Mouse (Mus musculus) layer of hippocampus, adult 11-12 months (tissue): ENCODE measurements around the gene Acbd3.

Experiments
- DNase-seq: peaks from one replicate; pipeline ENCODE4 v3.0.0; 2022; ENCODE audit warnings: low spot score

Acbd3 gene

DNA sequence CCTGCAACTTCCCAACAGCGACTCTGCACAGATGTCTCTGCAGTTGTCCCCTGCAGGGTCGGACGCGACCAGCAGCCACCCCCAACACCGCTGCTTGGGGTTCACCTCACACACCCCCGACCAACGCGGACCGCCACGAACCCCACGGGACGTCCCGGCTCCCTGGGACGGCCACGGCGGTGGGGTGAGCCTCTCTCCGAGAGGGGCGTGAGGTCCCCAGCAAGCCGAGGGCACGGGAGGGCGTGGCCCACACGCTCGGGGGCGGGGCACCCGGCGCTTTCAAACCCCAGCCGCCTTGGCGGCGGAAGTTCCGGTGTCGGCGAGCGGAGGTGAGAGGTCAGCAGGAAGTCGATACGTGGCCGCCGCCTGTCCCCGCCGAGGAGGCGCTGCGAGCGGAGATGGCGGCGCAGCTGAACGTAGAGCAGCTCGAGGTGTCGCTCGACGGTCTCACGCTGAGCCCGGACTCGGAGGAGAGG, at the start of gene Acbd3:
TSS of gene Acbd3 (plus strand) at position 340 of the 476 bp plus-strand sequence.
- DNase-seq = peak; percentile 90

DNA sequence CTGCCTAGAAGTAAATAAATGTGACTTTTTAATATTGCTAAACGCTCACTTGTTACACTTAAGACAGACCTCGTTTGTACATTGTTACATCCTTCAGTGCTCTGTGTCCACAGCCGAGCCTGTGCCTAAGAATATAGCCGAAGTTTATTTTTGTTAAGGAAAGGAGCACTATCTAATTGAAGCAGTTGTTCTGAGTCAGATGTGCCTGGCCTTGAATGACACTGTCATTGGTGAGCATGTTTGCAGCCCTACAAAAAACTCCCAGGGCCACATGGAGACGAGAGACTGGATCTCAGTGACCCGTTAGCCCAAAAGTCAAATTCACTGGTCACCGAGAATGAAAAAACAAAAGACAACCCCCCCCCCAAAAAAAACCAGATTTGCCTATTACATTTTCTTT, 34.6 kb upstream of the Acbd3 start:
- no peak for DNase-seq

- no peak for DNase-seq
Measured at GRCm38 (mm10) chr1:180696626-180697352, 29.1 kb upstream of the Acbd3 start, which contains the start of gene Mixl1. TSS of gene Mixl1 (minus strand) at chr1:180697034.

GRCm38 (mm10) chr1:180698063-180698462, 27.8 kb upstream of the Acbd3 start:
- no peak for DNase-seq

DNA sequence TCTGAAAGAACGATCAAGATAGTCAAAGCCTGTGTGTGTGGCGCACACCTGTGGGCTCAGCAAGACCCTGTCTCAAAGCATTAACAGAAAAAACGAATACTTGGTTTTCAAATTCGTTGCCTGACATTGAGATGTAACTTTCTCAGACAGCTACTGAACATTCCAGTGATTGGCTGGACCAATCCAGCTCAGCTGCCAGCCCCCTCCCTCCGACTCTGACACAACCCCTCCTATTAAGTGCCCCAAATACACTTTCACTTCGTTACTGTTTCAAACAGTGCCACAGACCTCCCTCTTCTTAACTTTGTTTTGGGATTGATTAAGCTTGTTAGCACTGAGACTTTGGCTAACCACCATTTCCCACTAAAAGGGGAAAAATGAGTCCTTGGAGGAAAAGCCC, 22.4 kb upstream of the Acbd3 start:
- no peak for DNase-seq

GRCm38 (mm10) chr1:180707368-180707767, 18.5 kb upstream of the Acbd3 start:
- DNase-seq = no peak

DNA sequence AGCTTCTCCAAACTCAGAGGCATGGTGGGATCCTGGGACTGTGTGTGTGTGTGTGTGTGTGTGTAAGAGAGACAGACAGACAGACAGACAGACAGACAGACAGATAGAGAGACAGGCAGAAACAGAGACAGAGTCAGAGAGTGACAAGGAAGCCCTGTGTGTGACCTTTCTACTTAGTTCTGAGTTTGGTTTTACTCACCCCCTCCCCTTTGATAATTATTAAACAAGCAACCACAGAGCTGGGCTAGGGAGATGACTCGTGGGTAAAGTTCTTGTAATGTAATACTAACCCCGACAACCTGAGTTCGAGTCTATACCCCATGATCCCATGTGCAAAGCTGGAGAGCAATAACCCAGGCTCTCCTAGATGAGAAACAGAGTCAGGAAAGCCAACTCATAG, 18.0 kb upstream of the Acbd3 start:
- no peak for DNase-seq

DNA sequence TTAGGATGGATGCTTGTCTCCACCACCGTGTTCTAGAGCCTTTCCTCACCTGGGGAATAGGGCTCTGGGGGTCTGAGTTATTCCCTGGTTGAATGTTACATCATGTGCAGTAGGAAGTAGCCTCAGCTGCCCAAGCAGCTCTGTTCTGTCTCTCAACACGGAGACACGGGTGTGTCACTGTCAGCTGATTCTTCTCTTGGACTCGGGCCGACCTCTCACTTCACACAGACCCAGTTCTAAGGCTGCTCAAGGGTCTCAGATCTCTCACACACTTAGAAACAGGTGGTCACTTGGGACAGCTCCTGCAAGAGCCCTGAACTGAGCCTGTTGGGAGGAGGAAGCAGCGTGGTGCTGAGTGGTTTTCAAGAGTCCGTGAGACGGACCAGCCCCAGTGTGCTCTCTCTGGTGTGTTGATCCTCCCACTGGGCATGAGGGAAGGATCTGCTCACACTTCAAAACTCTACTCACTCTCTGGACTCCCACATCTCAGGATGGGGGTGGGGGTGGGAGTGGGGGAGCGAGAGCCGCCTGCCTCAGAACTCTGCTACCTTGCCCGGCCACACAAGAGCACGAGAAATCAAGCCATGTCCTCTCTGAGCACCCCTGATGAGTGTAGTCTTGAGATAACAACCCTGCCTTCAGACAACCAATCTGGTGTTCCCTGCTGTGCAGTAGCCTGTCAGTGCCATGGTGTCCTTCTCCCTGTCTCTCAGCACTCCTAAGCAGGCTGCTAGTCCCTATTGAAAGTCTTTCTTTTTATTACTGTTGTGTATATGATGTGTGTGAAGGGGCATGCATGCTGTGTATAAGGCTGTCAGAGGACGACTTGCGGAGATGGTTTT, 16.7 kb upstream of the Acbd3 start:
- no peak for DNase-seq

- DNase-seq = no peak
Measured at GRCm38 (mm10) chr1:180718756-180719155, 7.1 kb upstream of the Acbd3 start.

GRCm38 (mm10) chr1:180719483-180719882, 6.4 kb upstream of the Acbd3 start:
- no peak for DNase-seq

DNA sequence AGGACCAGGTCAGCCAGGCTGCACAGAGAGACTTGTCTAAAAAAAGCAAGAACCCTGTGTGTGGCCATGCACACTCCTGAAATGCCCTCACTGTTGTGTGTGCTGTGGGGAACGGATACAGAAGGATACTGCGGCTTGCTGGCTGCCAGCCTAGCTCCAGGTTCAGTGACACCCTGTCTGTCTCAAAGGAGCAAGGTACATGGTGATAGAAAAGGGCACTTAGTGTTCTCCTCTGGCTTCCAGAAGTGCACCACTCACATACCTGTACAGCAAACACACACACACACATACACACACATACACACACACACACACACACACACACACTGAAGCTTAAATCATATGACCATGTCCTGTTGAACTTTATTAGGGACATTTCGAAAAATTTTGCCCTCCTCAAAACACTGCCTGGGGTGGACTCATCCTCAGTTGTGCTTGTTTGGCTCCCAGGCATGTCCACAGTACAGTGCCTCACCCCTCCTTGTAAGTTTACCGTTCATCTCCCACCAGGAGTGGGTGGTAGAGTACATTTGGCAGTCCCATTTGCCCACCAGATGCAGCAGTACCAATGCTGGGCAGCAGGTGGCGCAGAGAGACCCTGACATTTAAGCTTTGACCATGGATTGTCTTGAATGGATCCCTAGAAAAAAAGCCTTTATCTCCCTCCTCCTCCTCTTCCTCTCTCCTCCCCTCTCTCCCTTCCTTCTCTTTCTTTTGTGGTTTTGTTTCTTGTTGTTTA, 5.7 kb upstream of the Acbd3 start:
- peak; percentile 84 for DNase-seq

GRCm38 (mm10) chr1:180722608-180723007, 3.2 kb upstream of the Acbd3 start:
- DNase-seq = no peak

- DNase-seq = no peak
Measured at GRCm38 (mm10) chr1:180723701-180724238, 2.1 kb upstream of the Acbd3 start.

GRCm38 (mm10) chr1:180726183-180726582, 340 bp downstream of the Acbd3 start:
- DNase-seq = no peak

- DNase-seq = no peak
Measured at GRCm38 (mm10) chr1:180729231-180729630, 3.4 kb downstream of the Acbd3 start.

DNA sequence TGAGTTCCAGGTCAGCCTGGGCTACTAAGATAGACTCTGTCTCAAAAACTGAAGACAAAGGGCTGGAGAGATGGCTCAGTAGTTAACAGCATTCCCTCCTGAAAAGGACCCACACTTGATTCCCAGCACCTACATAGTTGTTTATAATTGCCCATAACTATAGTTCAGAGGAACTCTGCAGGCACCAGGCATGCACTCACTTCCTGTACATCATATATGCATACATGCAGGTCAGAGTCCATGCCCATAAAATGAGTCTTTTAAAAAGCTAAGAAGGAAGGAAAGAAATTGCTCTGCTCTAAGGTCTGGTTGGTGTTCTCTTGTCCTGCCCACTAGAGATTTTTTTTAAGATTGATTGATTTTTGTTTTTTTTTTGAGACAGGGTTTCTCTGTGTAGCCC, 22.0 kb downstream of the Acbd3 start:
- no peak for DNase-seq

GRCm38 (mm10) chr1:180752115-180752514, 26.3 kb downstream of the Acbd3 start:
- no peak for DNase-seq

DNA sequence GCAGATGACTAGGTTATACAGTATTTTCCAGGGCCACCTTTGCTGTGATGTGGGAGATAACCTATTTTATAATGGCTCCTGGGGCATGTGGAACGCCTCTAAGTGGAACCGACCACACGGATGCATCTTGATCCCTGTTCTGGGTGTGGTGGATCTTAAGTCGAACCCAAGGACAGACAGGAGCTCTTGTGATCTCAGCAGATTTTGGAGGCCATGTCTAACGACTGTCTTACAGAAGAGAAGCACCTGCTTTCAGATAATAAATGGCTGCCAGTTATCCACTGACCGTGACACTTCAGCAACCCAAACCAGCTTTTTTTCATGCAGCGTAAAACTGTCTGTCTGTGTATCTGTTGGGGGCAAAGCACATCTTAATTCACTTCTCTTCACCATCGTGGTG, 28.5 kb downstream of the Acbd3 start:
- DNase-seq = no peak

DNA sequence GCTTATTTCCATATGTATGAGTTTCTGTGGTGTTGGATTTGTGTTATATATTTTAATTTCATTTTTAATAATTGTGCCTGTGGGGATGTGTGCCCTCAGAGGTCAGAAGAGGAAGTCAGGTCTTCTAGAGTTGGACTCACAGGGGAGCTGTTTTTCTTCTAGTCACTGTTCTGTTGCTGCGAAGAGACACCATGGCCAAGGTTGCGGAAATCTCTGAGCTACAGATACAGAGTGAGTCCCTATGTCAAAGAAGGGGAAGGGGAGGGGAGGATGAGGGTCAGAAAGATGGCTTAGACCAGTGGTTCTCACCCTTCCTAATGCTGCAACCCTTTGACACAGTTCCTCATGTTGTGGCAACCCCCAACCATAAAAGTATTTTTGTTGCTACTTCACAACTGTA, 30.9 kb downstream of the Acbd3 start:
- DNase-seq = no peak

DNA sequence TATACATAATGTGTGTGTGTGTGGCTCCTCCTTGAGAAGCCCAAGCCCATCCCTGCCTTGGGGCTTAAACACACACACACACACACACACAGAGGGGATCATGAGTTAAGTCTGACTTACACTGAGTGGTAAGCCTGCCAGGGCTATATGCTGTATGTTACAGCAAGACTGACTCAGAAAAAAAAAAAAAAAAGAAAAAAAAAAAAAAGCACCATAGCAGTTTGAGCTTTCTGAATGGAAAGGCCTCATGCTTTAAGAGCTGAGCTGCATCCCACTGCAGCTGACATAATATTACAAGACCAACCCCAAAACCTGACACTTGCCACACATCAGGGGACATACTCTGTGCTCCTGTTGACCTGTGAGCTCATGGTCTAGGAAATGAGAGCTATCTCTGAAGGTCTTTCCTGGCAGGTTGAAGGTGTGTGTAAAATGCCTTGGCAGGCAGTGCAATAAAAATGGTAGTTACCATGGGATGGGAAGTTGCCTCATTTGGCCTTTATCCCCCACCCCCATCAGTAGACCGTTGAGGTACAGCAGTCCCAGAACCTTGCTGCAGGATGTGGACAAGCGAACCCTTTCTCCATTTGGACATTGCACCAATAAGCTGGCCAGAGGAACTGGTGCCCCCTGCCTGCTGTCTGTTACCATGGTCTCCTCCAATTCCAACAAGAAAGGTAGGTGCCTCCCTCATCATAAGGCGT, 31.6 kb downstream of the Acbd3 start:
- DNase-seq = no peak

DNA sequence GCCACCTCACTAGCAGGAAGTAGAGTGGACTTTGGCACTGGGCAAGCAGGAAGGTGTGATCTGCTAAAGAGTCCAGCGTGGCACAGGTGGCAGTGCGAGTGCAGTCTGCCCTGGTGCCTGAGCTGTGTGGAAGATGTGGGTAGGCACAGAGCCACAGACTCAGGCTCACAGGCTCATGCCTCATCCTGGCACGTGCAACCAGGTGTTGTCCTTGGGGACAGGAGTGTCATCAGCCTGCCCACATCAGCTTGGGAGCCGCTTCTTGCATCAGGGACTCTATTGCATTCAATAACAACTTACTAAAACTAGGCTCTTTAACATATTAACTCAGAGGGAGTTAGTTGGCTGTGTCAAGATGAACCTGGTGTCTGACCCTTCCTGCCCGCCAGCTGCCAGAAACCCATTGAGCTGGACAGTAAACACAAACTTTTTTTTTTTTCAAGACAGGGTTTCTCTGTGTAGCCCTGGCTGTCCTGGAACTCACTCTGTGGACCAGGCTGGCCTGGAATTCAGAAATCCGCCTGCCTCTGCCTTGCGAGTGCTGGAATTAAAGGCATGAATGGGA, 32.2 kb downstream of the Acbd3 start:
- DNase-seq = no peak
